Mouse (Mus musculus) thymus, adult 2 months (tissue): ENCODE results near the gene Ulk2. TPM values are rescaled to one million over a fixed set of nuclear protein-coding genes. Genes with fewer than 3 reads are reported as not detected.
A peak's percentile ranks its signal among the peaks of the same experiment; 100 is the strongest.

ENCODE experiments used
- DNase-seq: peaks from one replicate; pipeline ENCODE4 v3.0.0; 2021
- H3K27ac ChIP-seq: fragments of 200-500 bp; 2 replicates; pipeline ENCODE4 v1.5.1; 2012; ENCODE audit warnings: low read length, control low read depth; ENCODE audit not compliant: control insufficient read depth, insufficient read depth
- H3K27me3 ChIP-seq: fragments of 200-500 bp; 2 replicates; pipeline ENCODE4 v1.6.1; 2012; ENCODE audit warnings: mild to moderate bottlenecking, low read length, moderate library complexity, mixed read lengths; ENCODE audit not compliant: control insufficient read depth, insufficient read depth
- H3K36me3 ChIP-seq: fragments of 200-500 bp; 2 replicates; pipeline ENCODE4 v1.6.1; 2012; ENCODE audit warnings: mild to moderate bottlenecking, low read length, moderate library complexity; ENCODE audit not compliant: control insufficient read depth, insufficient read depth
- H3K4me1 ChIP-seq: fragments of 200-500 bp; replicated peaks from 2 replicates; pipeline ENCODE4 v1.6.1; 2012; ENCODE audit warnings: low read length; ENCODE audit not compliant: control insufficient read depth, insufficient read depth
- H3K4me3 ChIP-seq: fragments of 200-500 bp; 2 replicates; pipeline ENCODE4 v1.5.1; 2012; ENCODE audit warnings: mild to moderate bottlenecking, low read length, control low read depth, moderate library complexity; ENCODE audit not compliant: control insufficient read depth, insufficient read depth
- CTCF ChIP-seq: fragments of 200-500 bp; IDR thresholded peaks from 2 replicates; pipeline ENCODE4 v1.5.1; 2012; ENCODE audit warnings: mild to moderate bottlenecking, control low read depth, low read length, moderate library complexity, borderline replicate concordance; ENCODE audit not compliant: control insufficient read depth, poor library complexity, insufficient read depth; ENCODE audit errors: extremely low read depth
- POLR2A ChIP-seq: fragments of 200-500 bp; IDR thresholded peaks from 2 replicates; pipeline ENCODE4 v1.6.1; 2012; ENCODE audit warnings: mild to moderate bottlenecking, low read length, control low read depth, moderate library complexity; ENCODE audit not compliant: control insufficient read depth, poor library complexity, insufficient read depth; ENCODE audit errors: extremely low read depth
- WGBS: fragments of 180-500 bp; shearing (Covaris S2); methylation state at CpG from one replicate; pipeline ENCODE4 v1.1.7; 2018; 5-methylcytosine and 5-hydroxymethylcytosine counted together
- polyA plus RNA-seq: library from polyadenylated mRNA; depleted of rRNA; stranded (reverse); fragments of >200 nt; gene quantifications from 2 replicates; pipeline ENCODE4 v1.2.3, GENCODE M21; 2012; rRNA removed

Ulk2 gene
- 57.3 and 61.2 TPM in 2 replicates for polyA plus RNA-seq

DNA sequence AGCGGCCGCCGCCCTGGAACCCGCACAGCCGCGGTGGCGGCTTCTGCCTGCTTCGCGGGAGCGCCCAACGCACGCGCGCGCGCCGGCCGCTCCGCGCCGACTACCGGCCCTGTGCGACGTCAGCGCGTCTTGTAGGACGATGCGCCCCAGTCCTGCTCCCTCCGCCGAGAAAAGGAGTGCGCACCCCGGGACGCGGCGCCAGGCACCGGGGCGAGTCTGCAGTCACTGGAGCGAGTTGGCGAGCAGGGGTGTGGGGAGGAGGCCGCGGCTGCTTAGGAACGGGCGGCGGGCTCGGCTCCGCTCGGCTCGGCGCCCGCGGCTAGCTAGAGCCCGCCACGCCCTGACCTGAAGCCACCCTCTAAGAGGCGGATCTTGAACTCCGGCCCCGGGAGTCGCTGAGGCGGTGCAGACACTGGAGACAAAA, at the start of gene Ulk2:
Gene Ulk2 (minus strand): TSS at position 86 of the 424 bp plus-strand sequence.
- H3K27ac ChIP-seq = peak within 1 kb of the TSS; percentile 54
- WGBS = under 1% methylated on average over 58 of the region's 58 CpGs
- H3K36me3 ChIP-seq = no peaks in the 10 kb centered on the region
- 0 out of 2 replicates have a peak, but pooled peaks cover 2% of the 10 kb centered on the region for H3K4me1 ChIP-seq
- TF ChIP-seq POLR2A (peak; percentile 100), CTCF (peak; percentile 43; the same call in 1 of the 2 replicates)
- peak within 1 kb of the TSS; percentile 75 for H3K4me3 ChIP-seq
- no peaks in the 10 kb centered on the region for H3K27me3 ChIP-seq
- DNase-seq = peak; percentile 87

DNA sequence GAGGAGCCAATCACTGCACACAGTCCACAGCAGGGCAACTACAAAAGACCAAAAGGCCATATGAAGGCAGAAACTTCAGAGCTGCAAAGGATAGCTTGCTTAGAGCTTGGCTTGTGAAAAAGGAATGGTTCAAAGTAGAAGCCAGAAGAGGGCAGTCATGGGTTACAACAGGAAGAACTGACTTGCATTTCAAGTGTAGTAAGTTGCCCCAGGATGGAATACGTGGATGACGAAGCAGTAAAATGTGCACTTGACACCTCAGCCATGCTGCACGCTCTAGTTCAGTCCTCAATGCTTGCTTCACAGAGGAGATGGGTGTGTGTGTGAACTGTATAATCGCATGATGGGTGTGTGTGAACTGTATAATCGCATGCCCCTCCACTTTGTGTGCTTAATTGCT, 27.3 kb upstream of the Ulk2 start:
- TF ChIP-seq CTCF (no peak), POLR2A (no peak)
- Histone ChIP-seq H3K27ac (no peak overlapping the region), H3K4me3 (no peak overlapping the region), H3K4me1 (no peaks in the 10 kb centered on the region), H3K27me3 (no peaks in the 10 kb centered on the region), H3K36me3 (peaks cover 62% of the 10 kb centered on the region)
- DNase-seq = peak; percentile 9
- WGBS = 78% methylated on average over 5 of the region's 5 CpGs

DNA sequence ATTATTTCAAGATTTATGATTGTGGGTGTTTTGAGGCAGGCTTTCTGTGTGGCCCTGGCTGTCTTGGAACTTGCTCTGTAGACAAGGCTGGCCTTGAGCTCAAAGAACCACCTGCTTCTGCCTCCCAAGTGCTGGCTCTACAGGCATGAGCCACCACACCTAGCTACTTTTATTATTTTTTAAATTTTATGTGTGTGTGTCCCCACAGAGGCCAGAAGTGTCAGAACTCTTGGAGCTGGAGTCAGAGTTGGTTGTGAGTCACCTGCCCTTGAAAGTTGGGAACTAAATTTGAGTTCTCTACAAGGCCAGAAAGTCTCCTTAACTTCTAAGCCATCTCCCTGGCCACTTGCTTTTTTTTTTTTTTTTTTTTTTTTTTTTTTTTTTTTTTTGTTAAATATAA, 25.0 kb upstream of the Ulk2 start:
- Histone ChIP-seq H3K4me3 (no peak overlapping the region), H3K27me3 (no peaks in the 10 kb centered on the region), H3K27ac (no peak overlapping the region), H3K36me3 (peaks cover 65% of the 10 kb centered on the region), H3K4me1 (no peaks in the 10 kb centered on the region)
- TF ChIP-seq POLR2A = no peak
- no peak for TF ChIP-seq CTCF
- DNase-seq = no peak

DNA sequence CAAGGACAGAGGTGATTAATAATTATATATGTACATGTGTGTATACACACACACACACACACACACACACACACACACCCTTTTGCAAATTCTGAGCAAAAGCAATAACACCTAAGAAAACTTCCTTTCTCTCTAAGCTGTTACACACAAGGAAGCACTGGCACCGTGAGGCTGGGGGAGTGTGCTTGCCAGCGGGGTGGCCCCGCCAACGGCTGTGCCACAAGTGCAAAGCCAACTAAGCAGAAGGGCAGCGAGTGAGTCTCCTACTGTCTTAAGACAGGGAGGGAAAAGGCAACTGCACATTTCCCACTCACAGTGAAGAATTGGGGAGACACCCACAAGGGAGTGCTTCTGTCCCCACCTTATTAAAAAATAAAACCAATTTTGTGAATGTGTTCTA, 17.0 kb upstream of the Ulk2 start:
- no peak for DNase-seq
- Histone ChIP-seq H3K4me1 (no peaks in the 10 kb centered on the region), H3K27ac (no peak overlapping the region), H3K4me3 (no peak overlapping the region), H3K27me3 (no peaks in the 10 kb centered on the region), H3K36me3 (peaks cover 67% of the 10 kb centered on the region)
- 98% methylated on average over 5 of the region's 5 CpGs for WGBS
- TF ChIP-seq POLR2A (no peak), CTCF (no peak)

DNA sequence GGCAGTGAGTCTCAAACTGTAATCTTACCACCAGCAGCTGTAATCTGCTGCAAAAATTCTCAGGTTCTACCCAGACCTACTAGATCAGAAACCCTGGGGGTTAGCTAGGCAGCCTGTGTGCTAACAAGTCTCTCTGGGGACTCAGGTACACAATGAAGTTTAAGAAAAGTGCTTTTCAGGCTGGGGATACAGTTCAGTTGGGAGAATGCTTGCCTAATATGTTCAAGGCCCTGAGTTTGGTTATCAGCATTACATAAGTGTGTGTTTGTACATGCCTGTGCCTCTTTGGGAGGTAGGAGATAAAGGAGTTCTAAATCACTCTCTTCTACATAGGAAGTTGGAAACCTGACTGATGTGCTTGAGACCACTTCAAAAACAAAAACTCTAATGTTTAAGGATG, 12.0 kb upstream of the Ulk2 start:
- Histone ChIP-seq H3K36me3 (peaks cover 25% of the 10 kb centered on the region), H3K27ac (no peak overlapping the region), H3K27me3 (no peaks in the 10 kb centered on the region), H3K4me1 (peaks cover 2% of the 10 kb centered on the region), H3K4me3 (no peak overlapping the region)
- no peak for DNase-seq
- TF ChIP-seq CTCF (no peak), POLR2A (no peak)

DNA sequence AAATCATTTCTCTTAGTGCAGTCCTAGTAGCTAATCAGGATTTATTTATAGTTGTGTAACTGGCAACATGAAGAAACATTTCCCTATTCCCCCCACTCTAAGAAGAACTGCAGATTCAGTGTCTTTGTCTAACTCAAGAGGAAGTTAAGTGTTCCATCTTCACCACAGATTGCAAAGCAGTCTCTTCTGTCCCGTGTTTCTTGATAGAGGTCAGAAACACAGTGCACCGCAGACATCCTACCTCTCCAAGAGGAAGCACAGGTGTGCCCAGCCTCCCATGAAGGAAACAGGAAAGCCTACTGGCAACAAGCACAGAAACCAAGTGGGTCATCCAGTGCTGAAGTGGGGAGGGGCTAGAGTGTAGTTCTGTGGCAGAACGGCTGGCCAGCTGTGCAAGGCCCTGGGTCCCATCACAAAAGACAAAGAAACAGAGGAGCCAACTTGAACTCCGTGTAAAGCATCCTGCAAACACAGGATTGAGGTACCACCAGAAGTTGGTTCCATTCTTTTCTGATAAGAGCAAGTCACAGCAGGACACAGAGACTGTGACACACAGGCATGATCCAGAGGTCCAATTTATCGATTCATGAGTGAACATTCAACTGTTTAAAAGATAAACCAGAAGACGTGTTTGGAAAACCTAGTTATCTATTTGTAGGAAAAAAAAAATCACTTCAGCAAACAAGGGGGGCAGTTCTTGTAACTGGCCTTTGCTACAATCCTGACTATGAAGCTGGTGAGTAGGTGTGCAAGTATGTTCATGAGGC, 7.1 kb upstream of the Ulk2 start:
- no peaks in the 10 kb centered on the region for H3K27me3 ChIP-seq
- H3K4me1 ChIP-seq = peaks cover 4% of the 10 kb centered on the region
- no peaks in the 10 kb centered on the region for H3K36me3 ChIP-seq
- TF ChIP-seq POLR2A = no peak
- H3K4me3 ChIP-seq = no peak overlapping the region
- DNase-seq = no peak
- no peak overlapping the region for H3K27ac ChIP-seq
- WGBS = 37% methylated on average over 6 of the region's 6 CpGs

DNA sequence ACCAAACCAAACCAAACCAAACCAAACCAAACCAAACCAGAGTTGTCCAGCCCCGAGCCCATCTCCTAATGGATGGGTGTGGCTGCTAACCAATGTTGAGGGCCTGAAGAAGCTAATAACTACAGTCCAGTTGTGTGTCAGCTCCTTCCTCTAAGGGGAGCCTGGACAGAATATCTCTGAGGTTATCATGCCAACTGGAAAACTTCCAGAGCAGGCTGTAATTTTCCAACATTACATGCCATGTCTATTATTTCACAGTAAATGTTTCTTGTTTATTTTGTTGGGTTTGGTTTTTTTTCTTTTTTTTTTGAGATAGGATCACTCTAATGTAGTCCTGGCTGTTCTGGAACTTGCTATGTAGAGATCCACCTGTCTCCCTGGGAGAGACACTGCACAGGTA, 4.4 kb upstream of the Ulk2 start:
- H3K4me1 ChIP-seq = peaks cover 6% of the 10 kb centered on the region
- H3K36me3 ChIP-seq = no peaks in the 10 kb centered on the region
- 88% methylated on average over 1 of the region's 1 CpGs for WGBS
- no peak for TF ChIP-seq POLR2A
- no peak for TF ChIP-seq CTCF
- no peaks in the 10 kb centered on the region for H3K27me3 ChIP-seq
- H3K27ac ChIP-seq = no peak overlapping the region
- H3K4me3 ChIP-seq = no peak overlapping the region
- no peak for DNase-seq
